8 mouse cellular contexts compared by ENCODE assay signal in the genomic region with DNA sequence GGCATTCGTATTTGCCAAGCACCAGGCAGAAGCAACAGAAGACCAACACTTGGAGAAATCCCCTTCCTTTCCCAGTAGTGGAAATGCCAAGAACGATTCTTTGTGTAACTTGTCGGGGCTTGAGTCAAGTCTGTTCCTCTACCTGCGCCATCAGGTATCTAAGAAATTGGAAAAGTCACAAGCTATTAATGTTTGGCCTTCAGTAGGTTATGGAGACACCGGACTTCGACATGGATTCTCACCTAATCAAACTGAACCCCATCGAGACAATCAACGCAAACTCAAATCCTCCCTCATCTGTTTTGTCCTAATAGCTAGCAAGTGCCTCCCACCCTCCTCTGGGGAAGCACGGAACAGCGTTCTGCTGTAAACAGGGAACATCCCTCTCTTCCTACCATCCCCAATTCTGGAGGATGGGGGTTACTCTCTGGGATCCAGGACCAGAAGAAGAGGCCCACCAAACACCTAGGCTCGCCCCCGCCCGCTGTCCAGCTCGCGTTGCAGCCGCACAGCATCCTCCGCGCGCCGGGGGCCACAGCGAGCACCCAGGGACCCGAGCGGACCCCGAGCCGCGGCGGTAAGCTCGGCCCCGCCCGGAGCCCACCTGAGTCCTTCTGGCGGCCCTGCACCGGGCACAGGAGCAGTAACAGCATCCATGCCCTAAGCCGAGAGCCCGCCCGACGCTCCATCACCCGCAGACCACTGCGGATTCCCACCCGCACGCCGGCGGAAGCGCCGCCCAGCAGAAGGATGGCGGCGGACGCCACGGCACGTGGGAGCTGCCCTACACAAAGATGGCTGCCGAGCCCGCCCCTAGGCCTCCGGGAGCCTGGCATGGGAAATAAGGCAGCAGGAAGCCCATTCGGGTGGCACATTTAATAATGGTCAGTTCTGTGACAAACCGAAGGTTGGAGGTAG. TPM values are rescaled to one million over a fixed set of nuclear protein-coding genes. Genes with fewer than 3 reads are reported as not detected.
DNase-seq lines count a peak whose midpoint lies in the region; ATAC-seq and TF ChIP-seq lines count a peak whose summit lies in the region.

A gene (minus strand): TSS at position 780 of the 918 bp plus-strand sequence.

- H3K27ac ChIP-seq in embryonic facial prominence, embryonic 14.5 days (replicated peaks; ENCODE audit: low read depth, low read length): peak within 1 kb of the TSS; percentile 46; the same call in 1 of the 2 replicates
- no peak within 1 kb of the TSS for H3K27ac ChIP-seq in limb, embryonic 14.5 days (replicated peaks; ENCODE audit: low read depth, low read length)
- H3K27ac ChIP-seq in midbrain, embryonic 16.5 days (ENCODE audit: low read length): peak within 1 kb of the TSS; percentile 90

- H3K9me3 ChIP-seq in embryonic facial prominence, embryonic 14.5 days (ENCODE audit: control insufficient read depth, low read length): no peaks in the 10 kb centered on the region
- H3K9me3 ChIP-seq in limb, embryonic 14.5 days (ENCODE audit: control insufficient read depth, low read length): no peaks in the 10 kb centered on the region
- H3K9me3 ChIP-seq in midbrain, embryonic 16.5 days (replicated peaks; ENCODE audit: control insufficient read depth, low read length, poor library complexity, severe bottlenecking): no peaks in the 10 kb centered on the region

- peaks cover 8% of the 10 kb centered on the region for H3K4me1 ChIP-seq in embryonic facial prominence, embryonic 14.5 days (ENCODE audit: control insufficient read depth, insufficient read depth, low read length)
- H3K4me1 ChIP-seq in limb, embryonic 14.5 days (ENCODE audit: control insufficient read depth, insufficient read depth, low read length): peaks cover 11% of the 10 kb centered on the region
- H3K4me1 ChIP-seq in midbrain, embryonic 16.5 days (ENCODE audit: control insufficient read depth, insufficient read depth, low read length): peaks cover 20% of the 10 kb centered on the region

- peak; percentile 92; the same call in 1 of the 2 replicates for TF ChIP-seq POLR2A in limb, embryonic 14.5 days (IDR thresholded peaks at IDR 0.05; ENCODE audit: borderline replicate concordance, extremely low read depth, insufficient read depth, insufficient read length)

- DNase-seq in 3T3-L1 (ENCODE audit: low read depth, low spot score): peak; percentile 78
- DNase-seq in adrenal gland, postnatal 36 days: peak; percentile 88 to 89
- DNase-seq in embryonic facial prominence, embryonic 14.5 days (ENCODE audit: low spot score): peak; percentile 89
- DNase-seq in heart, adult 8-10 months (ENCODE audit: low spot score): peak; percentile 68
- peak; percentile 71 for DNase-seq in kidney, adult 9 months
- peak; percentile 75 for DNase-seq in limb, embryonic 14.5 days (ENCODE audit: low spot score)
- peak; percentile 53 to 78 for DNase-seq in spleen, postnatal 10 days (ENCODE audit: low spot score in 2 of 2)

- H3K9ac ChIP-seq in embryonic facial prominence, embryonic 14.5 days (ENCODE audit: low read depth, low read length): peak within 1 kb of the TSS; percentile 72
- peak within 1 kb of the TSS; percentile 81 for H3K9ac ChIP-seq in limb, embryonic 14.5 days (ENCODE audit: low read depth, low read length, severe bottlenecking)
- H3K9ac ChIP-seq in midbrain, embryonic 16.5 days (ENCODE audit: low read depth, low read length): peak within 1 kb of the TSS; percentile 94

- peak within 1 kb of the TSS; percentile 60 for H3K4me3 ChIP-seq in embryonic facial prominence, embryonic 14.5 days (ENCODE audit: low read depth, low read length)
- peak within 1 kb of the TSS; percentile 67 for H3K4me3 ChIP-seq in limb, embryonic 14.5 days (replicated peaks; ENCODE audit: low read length)
- peak within 1 kb of the TSS; percentile 90 for H3K4me3 ChIP-seq in midbrain, embryonic 16.5 days (ENCODE audit: low read depth, low read length)

- peak within 1 kb of the TSS; percentile 74 for H3K4me2 ChIP-seq in embryonic facial prominence, embryonic 14.5 days (ENCODE audit: low read depth, low read length)
- H3K4me2 ChIP-seq in limb, embryonic 14.5 days (replicated peaks; ENCODE audit: low read depth, low read length, severe bottlenecking): peak within 1 kb of the TSS; percentile 55
- H3K4me2 ChIP-seq in midbrain, embryonic 16.5 days (ENCODE audit: low read length): peak within 1 kb of the TSS; percentile 55

- H3K36me3 ChIP-seq in embryonic facial prominence, embryonic 14.5 days (ENCODE audit: control insufficient read depth, insufficient read depth, low read length): peaks cover 27% of the 10 kb centered on the region
- peaks cover 17% of the 10 kb centered on the region for H3K36me3 ChIP-seq in limb, embryonic 14.5 days (ENCODE audit: control insufficient read depth, insufficient read depth, low read length)
- H3K36me3 ChIP-seq in midbrain, embryonic 16.5 days (ENCODE audit: control insufficient read depth, insufficient read depth, low read length): peaks cover 4% of the 10 kb centered on the region; the same call in 1 of the 2 replicates

- WGBS in embryonic facial prominence, embryonic 14.5 days: 3% methylated on average over 38 of the region's 54 CpGs
- WGBS in limb, embryonic 14.5 days: 2% methylated on average over 54 of the region's 54 CpGs
- 2% methylated on average over 54 of the region's 54 CpGs for WGBS in midbrain, embryonic 16.5 days

- peak; percentile 94 for ATAC-seq in embryonic facial prominence, embryonic 14.5 days (ENCODE audit: low read depth)
- peak; percentile 94 for ATAC-seq in limb, embryonic 14.5 days (ENCODE audit: low FRiP score, low read depth)
- ATAC-seq in midbrain, embryonic 16.5 days: peak; percentile 98

- H3K27me3 ChIP-seq in embryonic facial prominence, embryonic 14.5 days (replicated peaks; ENCODE audit: control insufficient read depth, insufficient read depth, low read length): no peaks in the 10 kb centered on the region; the same call in none of the 2 replicates
- H3K27me3 ChIP-seq in limb, embryonic 14.5 days (ENCODE audit: control insufficient read depth, insufficient read depth, low read length): no peaks in the 10 kb centered on the region
- H3K27me3 ChIP-seq in midbrain, embryonic 16.5 days (ENCODE audit: control insufficient read depth, insufficient read depth, low read depth, low read length): peaks cover 10% of the 10 kb centered on the region

RNA-seq across cellular contexts. Expression of the gene that starts here (rescaled TPM):
- total RNA-seq in adrenal gland, postnatal 36 days (2021): 10 to 100 TPM; 31.3 to 31.7 TPM
- 51.4 and 57.3 TPM in 2 replicates for polyA plus RNA-seq in embryonic facial prominence, embryonic 14.5 days (2014; fragmentation: Nextera tagmentation; extraction: Ambion mirVana)
- 10 to 100 TPM; 10.7 to 12.3 (median 11.2) TPM for total RNA-seq in heart, adult 8-10 months (2022)
- 59.0 and 63.5 TPM in 2 replicates for polyA plus RNA-seq in limb, embryonic 14.5 days (2012; rRNA removed)
- 59.3 and 70.3 TPM in 2 replicates for polyA plus RNA-seq in limb, embryonic 14.5 days (2014; fragmentation: Nextera tagmentation; extraction: Ambion mirVana)
- polyA plus RNA-seq in midbrain, embryonic 16.5 days (2015; fragmentation: Nextera tagmentation; extraction: Ambion mirVana): 51.4 and 54.8 TPM in 2 replicates
